Mouse (Mus musculus): ENCODE measurements around the gene Tmem251. TPM values are rescaled to one million over a fixed set of nuclear protein-coding genes. Genes with fewer than 3 reads are reported as not detected.

The Tmem251 gene
- total RNA-seq, 2 experiments from 2014 or later: 3.9 to 5.4 TPM

Other genes with a start within 250 kb of the Tmem251 start
- under 1 TPM in 1 of 2 experiments, not detected in 1; 0.15 TPM for gene Chga, start 188.8 kb upstream of the Tmem251 start, total RNA-seq (2021)
- gene Itpk1, start 38.8 kb upstream of the Tmem251 start, total RNA-seq (2021): 10 to 100 TPM; 10.7 to 13.0 TPM
- 1 to 10 TPM; 6.3 to 6.6 TPM for gene Moap1, start 101 bp upstream of the Tmem251 start, total RNA-seq (2021)
- not detected for gene Gm28051, start 14.0 kb downstream of the Tmem251 start, total RNA-seq (2021)
- 10 to 100 TPM in 1 of 2 experiments, 1 to 10 TPM in 1; 9.3 to 10.6 TPM for gene Gon7, start 14.0 kb downstream of the Tmem251 start, total RNA-seq (2021)
- gene Ubr7, start 14.2 kb downstream of the Tmem251 start, total RNA-seq (2021): 10 to 100 TPM; 26.4 to 30.0 TPM
- 1 to 10 TPM; 4.6 to 5.6 TPM for gene Gm20604, start 14.9 kb downstream of the Tmem251 start, total RNA-seq (2021)
- gene Btbd7, start 134.7 kb downstream of the Tmem251 start, total RNA-seq (2021): 10 to 100 TPM; 29.7 to 30.8 TPM
- not detected for gene Cox8c, start 155.6 kb downstream of the Tmem251 start, total RNA-seq (2021)
- gene Unc79, start 205.1 kb downstream of the Tmem251 start, total RNA-seq (2021): under 1 TPM; 0.05 to 0.12 TPM